Mouse (Mus musculus) induced T-regulatory cell, adult 2 months (primary cell): ENCODE results near the gene Mettl21e.
"Not testable (repeated sequence)": the region's sequence is repeated elsewhere in the genome, so short reads cannot be mapped to it uniquely, and the experiment has no call there.

Experiments
- DNase-seq: peaks from one replicate; pipeline ENCODE4 v3.0.0-alpha.2; 2012; ENCODE audit warnings: low read depth

The Mettl21e gene

GRCm38 (mm10) chr1:44218876-44219275 lies at the start of gene Mettl21e:
TSS of gene Mettl21e (minus strand) at chr1:44218961.
- DNase-seq, result no peak

- not testable (repeated sequence) for DNase-seq
Observed at GRCm38 (mm10) chr1:44240440-44240839, 21.7 kb upstream of the Mettl21e start.

GRCm38 (mm10) chr1:44239969-44240368 lies 21.2 kb upstream of the Mettl21e start:
- no peak for DNase-seq

- DNase-seq, result peak; percentile 11
Observed at GRCm38 (mm10) chr1:44237305-44237704, 18.5 kb upstream of the Mettl21e start.

GRCm38 (mm10) chr1:44235311-44235710 lies 16.6 kb upstream of the Mettl21e start:
- no peak for DNase-seq

GRCm38 (mm10) chr1:44234531-44234930 lies 15.8 kb upstream of the Mettl21e start:
- DNase-seq, result not testable (repeated sequence)

- peak; percentile 13 for DNase-seq
Observed at GRCm38 (mm10) chr1:44229044-44229443, 10.3 kb upstream of the Mettl21e start.

GRCm38 (mm10) chr1:44217118-44217517 lies 1.6 kb downstream of the Mettl21e start:
- no peak for DNase-seq

GRCm38 (mm10) chr1:44216352-44217116 lies 2.2 kb downstream of the Mettl21e start:
- DNase-seq, result no peak

- DNase-seq, result no peak
Observed at GRCm38 (mm10) chr1:44214443-44214842, 4.3 kb downstream of the Mettl21e start.

GRCm38 (mm10) chr1:44202876-44203275 lies 15.9 kb downstream of the Mettl21e start:
- DNase-seq, result no peak

GRCm38 (mm10) chr1:44198273-44199171 lies 20.2 kb downstream of the Mettl21e start:
- no peak for DNase-seq

GRCm38 (mm10) chr1:44186396-44186795 lies 32.4 kb downstream of the Mettl21e start:
- DNase-seq, result no peak

GRCm38 (mm10) chr1:44178086-44178485 lies 40.7 kb downstream of the Mettl21e start:
- no peak for DNase-seq

GRCm38 (mm10) chr1:44173903-44174302 lies 44.9 kb downstream of the Mettl21e start:
- DNase-seq, result peak; percentile 30

- no peak for DNase-seq
Observed at GRCm38 (mm10) chr1:44172656-44173055, 46.1 kb downstream of the Mettl21e start.

GRCm38 (mm10) chr1:44167859-44168383 lies 50.8 kb downstream of the Mettl21e start:
- DNase-seq, result no peak

GRCm38 (mm10) chr1:44162389-44162788 lies 56.4 kb downstream of the Mettl21e start:
- DNase-seq, result no peak

GRCm38 (mm10) chr1:44161818-44162217 lies 56.9 kb downstream of the Mettl21e start:
- no peak for DNase-seq

- no peak for DNase-seq
Observed at GRCm38 (mm10) chr1:44158317-44158716, 60.4 kb downstream of the Mettl21e start.

GRCm38 (mm10) chr1:44155287-44155686 lies 63.5 kb downstream of the Mettl21e start:
- peak; percentile 72 for DNase-seq
